Mouse (Mus musculus) liver, embryonic 16.5 days (tissue): Measurements from ENCODE around the gene Dock1. TPM values are rescaled to one million over a fixed set of nuclear protein-coding genes. Genes with fewer than 3 reads are reported as not detected.

Source experiments
- ATAC-seq: fragments of 200-750 bp; cut with Nextera tagmentation; 2 replicates; pipeline ENCODE4 v1.8.0; 2017; ENCODE audit warnings: low read depth, mild to moderate bottlenecking, moderate number of reproducible peaks, moderate library complexity
- H3K27ac ChIP-seq: fragments of 300-500 bp; sonication (generic); 2 replicates; pipeline ENCODE4 v1.5.1; 2014; ENCODE audit warnings: mild to moderate bottlenecking, low read length
- H3K27me3 ChIP-seq: fragments of 300-500 bp; sonication (generic); 2 replicates; pipeline ENCODE4 v1.6.1; 2014; ENCODE audit warnings: low read depth, low read length, mixed read lengths; ENCODE audit not compliant: control insufficient read depth, insufficient read depth
- H3K36me3 ChIP-seq: fragments of 300-500 bp; sonication (generic); 2 replicates; pipeline ENCODE4 v1.6.1; 2014; ENCODE audit warnings: mild to moderate bottlenecking; ENCODE audit not compliant: control insufficient read depth, insufficient read depth
- H3K4me1 ChIP-seq: fragments of 300-500 bp; sonication (generic); 2 replicates; pipeline ENCODE4 v1.6.1; 2014; ENCODE audit warnings: low read depth, low read length, mixed read lengths; ENCODE audit not compliant: control insufficient read depth
- H3K4me2 ChIP-seq: fragments of 300-500 bp; sonication (generic); 2 replicates; pipeline ENCODE4 v1.6.1; 2014; ENCODE audit warnings: low read depth, low read length, mixed read lengths
- H3K4me3 ChIP-seq: fragments of 300-500 bp; sonication (generic); 2 replicates; pipeline ENCODE4 v1.5.1; 2014; ENCODE audit warnings: low read depth, mild to moderate bottlenecking, low read length
- H3K9ac ChIP-seq: fragments of 300-500 bp; sonication (generic); 2 replicates; pipeline ENCODE4 v1.6.1; 2014; ENCODE audit warnings: low read depth, low read length
- H3K9me3 ChIP-seq: fragments of 300-500 bp; sonication (generic); replicated peaks from 2 replicates; pipeline ENCODE4 v1.6.1; 2016; ENCODE audit warnings: low read length; ENCODE audit not compliant: control insufficient read depth
- WGBS: fragments of 180-500 bp; shearing (Covaris S2); extraction: QIAGEN DNeasy Blood & Tissue Kit; methylation state at CpG from one replicate; pipeline ENCODE4 v1.1.7; 2014; ENCODE audit not compliant: insufficient replicate concordance; 5-methylcytosine and 5-hydroxymethylcytosine counted together
- polyA plus RNA-seq: library from polyadenylated mRNA; unstranded; fragments of >200 nt; fragmentation: Nextera tagmentation; extraction: Ambion mirVana; gene quantifications from 2 replicates; pipeline ENCODE4 v1.2.1, GENCODE M21; 2015

The Dock1 gene
- polyA plus RNA-seq, 1 experiment from 2014 or later: 3.9 TPM

- Histone ChIP-seq H3K36me3 (no peaks in the 10 kb centered on the region), H3K27me3 (no peaks in the 10 kb centered on the region), H3K9ac (no peak overlapping the region), H3K4me3 (no peak overlapping the region), H3K27ac (no peak overlapping the region), H3K4me2 (no peak overlapping the region), H3K9me3 (no peaks in the 10 kb centered on the region), H3K4me1 (no peaks in the 10 kb centered on the region)
- ATAC-seq: no peak
- 32% methylated on average over 1 of the region's 1 CpGs for WGBS
These were observed 347.1 kb downstream of the Dock1 start for GRCm38 (mm10) chr7:135017531-135017930.

GRCm38 (mm10) chr7:135020762-135021161, 350.3 kb downstream of the Dock1 start:
- no peak overlapping the region for H3K9ac ChIP-seq
- no peaks in the 10 kb centered on the region for H3K27me3 ChIP-seq
- no peak overlapping the region for H3K4me3 ChIP-seq
- no peak overlapping the region for H3K27ac ChIP-seq
- ATAC-seq: no peak
- H3K4me2 ChIP-seq: no peak overlapping the region
- no peaks in the 10 kb centered on the region for H3K4me1 ChIP-seq
- H3K9me3 ChIP-seq: no peaks in the 10 kb centered on the region
- WGBS: 17% methylated on average over 7 of the region's 7 CpGs
- no peaks in the 10 kb centered on the region for H3K36me3 ChIP-seq

GRCm38 (mm10) chr7:135021544-135022100, 351.2 kb downstream of the Dock1 start:
- Histone ChIP-seq H3K9me3 (no peaks in the 10 kb centered on the region), H3K4me3 (no peak overlapping the region), H3K9ac (no peak overlapping the region), H3K4me1 (no peaks in the 10 kb centered on the region), H3K36me3 (no peaks in the 10 kb centered on the region), H3K27ac (no peak overlapping the region), H3K27me3 (no peaks in the 10 kb centered on the region), H3K4me2 (no peak overlapping the region)
- WGBS: 67% methylated on average over 9 of the region's 9 CpGs
- ATAC-seq: no peak

DNA sequence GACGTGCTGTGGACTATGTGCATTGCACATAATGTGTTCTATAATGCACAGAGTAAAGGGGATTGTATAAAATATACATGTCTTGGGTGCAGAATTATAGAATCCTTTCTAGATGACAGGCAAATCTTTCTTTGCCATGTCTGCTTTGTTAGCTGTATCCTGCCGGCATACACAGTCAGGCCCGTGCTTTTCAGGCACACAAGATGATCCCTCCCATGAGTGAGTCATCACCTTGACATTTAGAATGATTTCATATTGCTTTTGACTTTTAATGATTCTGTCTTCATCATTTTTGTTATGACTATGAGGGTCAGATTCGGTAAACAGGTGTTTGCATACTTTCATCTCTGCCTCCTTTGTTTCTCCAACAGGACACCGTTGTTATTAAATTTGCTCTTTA, 354.1 kb downstream of the Dock1 start:
- no peaks in the 10 kb centered on the region for H3K4me1 ChIP-seq
- no peaks in the 10 kb centered on the region for H3K27me3 ChIP-seq
- H3K9me3 ChIP-seq: no peaks in the 10 kb centered on the region
- H3K27ac ChIP-seq: no peak overlapping the region
- H3K9ac ChIP-seq: no peak overlapping the region
- WGBS: 75% methylated on average over 5 of the region's 5 CpGs
- H3K4me2 ChIP-seq: no peak overlapping the region
- no peak for ATAC-seq
- no peaks in the 10 kb centered on the region for H3K36me3 ChIP-seq
- no peak overlapping the region for H3K4me3 ChIP-seq

DNA sequence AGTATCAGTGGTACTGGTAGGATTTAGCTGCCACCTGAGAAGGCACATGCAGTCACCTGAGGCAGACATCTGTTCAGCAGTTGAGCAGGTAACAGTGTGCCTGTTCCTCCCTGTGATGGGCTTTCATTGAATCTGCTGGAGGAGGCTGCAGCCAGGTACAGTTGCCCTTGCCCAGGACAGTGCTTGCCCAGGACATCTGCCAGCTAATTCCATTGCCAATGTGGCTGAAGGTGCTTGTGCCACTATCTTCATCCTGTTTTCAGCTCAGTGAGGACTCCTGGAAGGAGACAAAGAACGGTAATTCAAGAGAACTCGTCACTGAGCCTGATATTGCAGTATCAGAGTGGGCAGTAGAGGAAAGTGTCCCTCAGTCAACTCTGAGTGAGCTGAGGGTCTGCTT, 358.3 kb downstream of the Dock1 start:
- no peaks in the 10 kb centered on the region for H3K27me3 ChIP-seq
- no peak overlapping the region for H3K27ac ChIP-seq
- no peaks in the 10 kb centered on the region for H3K36me3 ChIP-seq
- no peak overlapping the region for H3K9ac ChIP-seq
- WGBS: 58% methylated on average over 2 of the region's 2 CpGs
- H3K9me3 ChIP-seq: no peaks in the 10 kb centered on the region
- no peak overlapping the region for H3K4me3 ChIP-seq
- H3K4me2 ChIP-seq: no peak overlapping the region
- ATAC-seq: no peak
- no peaks in the 10 kb centered on the region for H3K4me1 ChIP-seq

GRCm38 (mm10) chr7:135029136-135029535, 358.7 kb downstream of the Dock1 start:
- 39% methylated on average over 3 of the region's 3 CpGs for WGBS
- Histone ChIP-seq H3K9ac (no peak overlapping the region), H3K9me3 (no peaks in the 10 kb centered on the region), H3K4me3 (no peak overlapping the region), H3K36me3 (no peaks in the 10 kb centered on the region), H3K4me2 (no peak overlapping the region), H3K4me1 (no peaks in the 10 kb centered on the region), H3K27ac (no peak overlapping the region), H3K27me3 (no peaks in the 10 kb centered on the region)
- ATAC-seq: no peak

- Histone ChIP-seq H3K27me3 (no peaks in the 10 kb centered on the region), H3K9me3 (no peaks in the 10 kb centered on the region), H3K27ac (no peak overlapping the region), H3K9ac (no peak overlapping the region), H3K36me3 (no peaks in the 10 kb centered on the region), H3K4me1 (no peaks in the 10 kb centered on the region), H3K4me3 (no peak overlapping the region), H3K4me2 (no peak overlapping the region)
- 44% methylated on average over 3 of the region's 3 CpGs for WGBS
- no peak for ATAC-seq
These were observed 361.0 kb downstream of the Dock1 start for GRCm38 (mm10) chr7:135031466-135031865.

DNA sequence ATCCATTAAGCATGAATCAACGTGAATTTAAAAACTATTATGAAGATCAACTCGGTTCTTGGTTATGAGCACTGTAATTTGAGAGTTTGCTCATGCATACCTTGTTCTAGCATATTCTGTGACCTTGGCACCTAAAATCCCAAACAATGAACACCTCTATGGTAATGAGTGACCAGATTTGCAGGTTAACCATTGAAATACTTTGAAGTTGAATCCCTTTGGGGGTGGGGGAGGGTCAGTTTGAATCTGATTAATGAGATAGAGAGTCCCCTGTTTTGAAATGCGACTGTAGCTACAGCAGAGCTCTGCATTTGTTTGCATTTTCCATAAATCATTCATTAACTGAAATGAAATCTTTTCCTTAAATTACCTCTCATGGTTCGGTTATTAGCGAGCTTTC, 364.4 kb downstream of the Dock1 start:
- no peaks in the 10 kb centered on the region for H3K4me1 ChIP-seq
- H3K9ac ChIP-seq: no peak overlapping the region
- no peaks in the 10 kb centered on the region for H3K36me3 ChIP-seq
- no peaks in the 10 kb centered on the region for H3K9me3 ChIP-seq
- WGBS: 59% methylated on average over 5 of the region's 5 CpGs
- no peak for ATAC-seq
- H3K4me3 ChIP-seq: no peak overlapping the region
- H3K27me3 ChIP-seq: no peaks in the 10 kb centered on the region
- no peak overlapping the region for H3K27ac ChIP-seq
- no peak overlapping the region for H3K4me2 ChIP-seq

DNA sequence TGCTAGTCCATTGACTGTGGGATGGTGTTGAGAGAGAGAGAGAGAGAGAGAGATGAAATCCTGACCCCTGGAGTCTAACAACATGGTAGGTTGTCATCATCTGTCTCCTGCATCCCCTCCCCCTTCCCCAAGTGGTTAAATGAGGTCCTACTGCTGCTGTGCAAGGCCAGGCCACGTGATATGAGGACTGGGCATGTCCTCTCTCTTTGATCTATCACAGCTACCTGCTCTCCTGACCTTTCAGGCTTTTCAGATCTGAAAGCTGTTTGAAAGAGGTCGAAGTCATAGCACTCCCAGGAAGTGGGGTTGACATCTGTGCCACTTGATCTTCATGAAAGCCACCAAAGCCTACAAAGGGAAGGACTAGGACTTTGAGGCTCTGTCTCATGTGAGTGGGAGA, 365.2 kb downstream of the Dock1 start:
- Histone ChIP-seq H3K36me3 (no peaks in the 10 kb centered on the region), H3K9me3 (no peaks in the 10 kb centered on the region), H3K27ac (no peak overlapping the region), H3K4me2 (no peak overlapping the region), H3K27me3 (no peaks in the 10 kb centered on the region), H3K9ac (no peak overlapping the region), H3K4me1 (no peaks in the 10 kb centered on the region), H3K4me3 (no peak overlapping the region)
- ATAC-seq: no peak
- WGBS: 30% methylated on average over 2 of the region's 2 CpGs
